Mouse (Mus musculus): ENCODE data around the gene Ran. TPM values are rescaled to one million over a fixed set of nuclear protein-coding genes. Genes with fewer than 3 reads are reported as not detected.

The Ran gene
- polyA plus RNA-seq (2012; ENCODE audit: low replicate concordance), result 1,230 and 1,998 TPM in 2 replicates

DNA sequence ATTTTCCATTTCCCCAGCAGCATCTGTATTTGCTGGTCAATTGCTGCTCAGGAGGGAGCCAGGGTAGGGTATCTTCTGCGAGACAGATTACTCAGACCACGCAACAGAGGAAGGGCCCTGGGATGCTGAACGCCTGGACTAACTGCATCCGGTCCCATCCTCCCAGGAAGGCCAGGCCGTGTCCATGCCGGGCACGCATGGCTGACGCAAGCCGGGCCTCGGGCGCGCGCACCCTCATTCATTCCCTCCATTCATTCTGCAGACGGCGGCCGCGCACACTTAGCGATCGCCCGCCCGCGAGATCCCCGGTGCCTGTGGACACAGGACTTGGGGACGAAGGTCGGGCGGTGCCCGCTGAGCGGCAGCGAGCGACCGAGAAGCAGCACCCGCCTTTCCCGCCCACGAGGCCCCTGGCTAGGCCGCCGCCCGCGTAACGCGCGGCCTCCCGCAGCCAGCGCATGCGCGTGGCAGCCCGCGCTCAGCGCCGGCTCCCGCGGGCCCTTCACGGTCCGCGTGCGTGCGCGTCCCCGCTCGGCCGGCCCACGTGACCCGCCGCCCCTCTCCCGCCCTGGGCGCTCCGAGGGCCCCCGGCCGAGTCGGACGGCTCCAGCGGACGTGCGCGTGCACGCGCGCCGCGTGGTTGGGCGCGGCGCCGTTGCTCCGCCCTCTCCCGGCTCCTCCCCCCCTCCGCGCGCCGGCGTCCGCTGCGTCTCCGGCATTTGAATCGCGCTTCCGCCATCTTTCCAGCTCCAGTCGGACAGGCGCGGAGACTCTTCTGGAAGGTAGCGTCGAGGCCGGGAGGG is at the start of gene Ran:
TSS of gene Ran (plus strand) at position 573 of the 803 bp plus-strand sequence.

GRCm38 (mm10) chr5:129008412-129008826 is 11.4 kb upstream of the Ran start, which contains the start of gene Stx2:
Stx2 (minus strand) TSS chr5:129008574.

Other genes with a start within 250 kb of the Ran start
- 0.03 and 0.05 TPM in 2 replicates for gene Rimbp2, start 66.6 kb upstream of the Ran start, polyA plus RNA-seq (2012; ENCODE audit: low replicate concordance)
- 5.7 and 20.0 TPM in 2 replicates for gene Stx2, start 11.5 kb upstream of the Ran start, polyA plus RNA-seq (2012; ENCODE audit: low replicate concordance)
- gene Adgrd1, start 76.7 kb downstream of the Ran start, polyA plus RNA-seq (2012; ENCODE audit: low replicate concordance), result 0.04 and 0.09 TPM in 2 replicates